Mouse (Mus musculus): ENCODE data around the gene Tspyl3.
"Not testable (repeated sequence)": the region's sequence is repeated elsewhere in the genome, so short reads cannot be mapped to it uniquely, and the experiment has no call there.

Tspyl3 gene

GRCm38 (mm10) chr2:153224946-153225594 is at the start of gene Tspyl3:
Tspyl3 (minus strand) TSS chr2:153225441.
- peak; percentile 71 for DNase-seq

- DNase-seq: no peak
Observed at GRCm38 (mm10) chr2:153274919-153275247, 49.6 kb upstream of the Tspyl3 start.

GRCm38 (mm10) chr2:153274200-153274918 is 49.1 kb upstream of the Tspyl3 start:
- not testable (repeated sequence) for DNase-seq

- not testable (repeated sequence) for DNase-seq
Observed at GRCm38 (mm10) chr2:153270231-153270915, 45.1 kb upstream of the Tspyl3 start.

GRCm38 (mm10) chr2:153267331-153267730 is 42.1 kb upstream of the Tspyl3 start:
- DNase-seq: no peak

- no peak for DNase-seq
Observed at GRCm38 (mm10) chr2:153263053-153263452, 37.8 kb upstream of the Tspyl3 start.

- no peak for DNase-seq
Observed at GRCm38 (mm10) chr2:153259864-153260674, 34.8 kb upstream of the Tspyl3 start.

- no peak for DNase-seq
Observed at GRCm38 (mm10) chr2:153259030-153259863, 34.0 kb upstream of the Tspyl3 start.

- no peak for DNase-seq
Observed at GRCm38 (mm10) chr2:153256604-153257003, 31.4 kb upstream of the Tspyl3 start.

- no peak for DNase-seq
Observed at GRCm38 (mm10) chr2:153249751-153250150, 24.5 kb upstream of the Tspyl3 start.

- DNase-seq: no peak
Observed at GRCm38 (mm10) chr2:153242156-153242555, 16.9 kb upstream of the Tspyl3 start.

GRCm38 (mm10) chr2:153241250-153242014 is 16.2 kb upstream of the Tspyl3 start, which contains the start of the genes Plagl2 and Pofut1:
Plagl2 (minus strand) TSS chr2:153241426.
Pofut1 (plus strand) TSS chr2:153241533.
- DNase-seq: peak; percentile 95

GRCm38 (mm10) chr2:153240701-153241235 is 15.5 kb upstream of the Tspyl3 start:
- DNase-seq: no peak

- peak; percentile 50 for DNase-seq
Observed at GRCm38 (mm10) chr2:153239860-153240480, 14.7 kb upstream of the Tspyl3 start.

- DNase-seq: peak; percentile 27
Observed at GRCm38 (mm10) chr2:153239021-153239859, 14.0 kb upstream of the Tspyl3 start.

- DNase-seq: no peak
Observed at GRCm38 (mm10) chr2:153238406-153238805, 13.2 kb upstream of the Tspyl3 start.

- no peak for DNase-seq
Observed at GRCm38 (mm10) chr2:153237891-153238290, 12.7 kb upstream of the Tspyl3 start.

- no peak for DNase-seq
Observed at GRCm38 (mm10) chr2:153237193-153237592, 12.0 kb upstream of the Tspyl3 start.

GRCm38 (mm10) chr2:153228523-153228922 is 3.3 kb upstream of the Tspyl3 start:
- DNase-seq: no peak

All from retina, postnatal 1 day (tissue).